Mouse (Mus musculus): ENCODE measurements at regions not wholly inside any gene's neighbourhood (a gene's known extent, or its start where the extent isn't known, plus 50 kb on each side); places are given as distances from the start of the nearest gene placed in this dataset.

DNA sequence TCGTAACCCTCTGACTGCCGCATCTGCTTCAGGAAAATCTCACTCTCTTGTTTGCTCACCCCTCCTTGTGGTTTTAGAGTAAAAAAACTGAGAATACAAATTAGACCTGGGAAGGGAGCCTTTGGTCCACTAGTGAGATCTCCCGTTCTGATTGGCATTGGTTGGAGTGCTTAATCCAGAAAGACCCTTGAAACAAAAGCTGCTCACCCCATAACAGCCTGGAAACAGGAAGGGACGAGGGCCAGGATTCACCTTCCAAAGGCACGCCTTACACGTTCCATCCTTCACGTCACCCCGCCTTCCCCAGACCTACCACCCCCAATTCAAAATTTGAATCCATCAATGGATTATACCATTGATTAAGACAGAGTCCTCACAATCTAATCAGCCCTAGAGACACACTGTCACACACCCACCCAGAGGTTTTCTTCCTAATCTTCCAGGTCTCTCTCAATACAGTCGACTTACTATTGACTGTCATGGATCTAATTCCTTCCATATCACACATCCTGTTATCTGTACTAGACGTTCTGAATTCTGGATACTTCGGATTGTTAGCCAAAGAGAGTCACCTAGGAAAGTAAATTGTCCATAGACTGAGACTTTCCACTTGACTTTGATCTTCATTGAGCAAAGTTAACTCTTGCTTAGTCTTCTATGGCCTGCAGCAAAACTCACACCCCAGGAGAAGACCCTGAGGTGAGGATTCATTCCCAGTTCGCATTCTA lies 94.1 kb upstream of the Cpm start:
- TF ChIP-seq CTCF (IDR thresholded peaks at IDR 0.05; ENCODE audit: borderline replicate concordance, insufficient read depth, low read length) (no peak), POLR2A (IDR thresholded peaks at IDR 0.05; ENCODE audit: low read depth, low read length) (no peak)
- Histone ChIP-seq H3K4me3 (ENCODE audit: insufficient read depth, low read length) (no peak overlapping the region), H3K27ac (ENCODE audit: insufficient read depth, low read length) (no peak overlapping the region), H3K4me1 (ENCODE audit: control insufficient read depth, insufficient read depth, low read length) (no peaks in the 10 kb centered on the region)

DNA sequence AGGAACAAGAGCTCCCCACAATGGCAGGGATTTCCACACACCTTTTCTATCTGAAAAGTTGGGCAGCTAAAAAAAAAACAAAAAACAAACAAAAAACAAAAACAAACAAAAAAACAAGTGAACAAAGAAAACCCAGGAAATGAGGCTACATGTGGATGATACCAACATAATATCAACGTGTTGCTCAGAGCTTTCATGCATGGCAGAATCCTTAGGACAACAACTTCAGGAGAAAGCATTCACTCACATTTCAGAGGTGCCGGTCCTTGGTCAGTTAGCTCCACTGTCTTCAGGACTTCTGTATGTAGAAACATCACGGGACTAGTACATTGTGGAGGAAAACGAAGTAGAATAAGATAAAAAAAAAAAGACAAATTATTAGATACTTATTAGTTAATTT lies 94.8 kb upstream of the Cpm start:
- H3K4me1 ChIP-seq (ENCODE audit: control insufficient read depth, insufficient read depth, low read length), result no peaks in the 10 kb centered on the region
- TF ChIP-seq CTCF (IDR thresholded peaks at IDR 0.05; ENCODE audit: borderline replicate concordance, insufficient read depth, low read length) (no peak), POLR2A (IDR thresholded peaks at IDR 0.05; ENCODE audit: low read depth, low read length) (no peak)
- H3K27ac ChIP-seq (ENCODE audit: insufficient read depth, low read length), result no peak overlapping the region
- no peak overlapping the region for H3K4me3 ChIP-seq (ENCODE audit: insufficient read depth, low read length)

GRCm38 (mm10) chr10:117533541-117534386 lies 95.5 kb upstream of the Cpm start:
- Histone ChIP-seq H3K4me1 (ENCODE audit: control insufficient read depth, insufficient read depth, low read length) (no peaks in the 10 kb centered on the region), H3K27ac (ENCODE audit: insufficient read depth, low read length) (no peak overlapping the region), H3K4me3 (ENCODE audit: insufficient read depth, low read length) (no peak overlapping the region)
- no peak for TF ChIP-seq POLR2A (IDR thresholded peaks at IDR 0.05; ENCODE audit: low read depth, low read length)
- no peak for TF ChIP-seq CTCF (IDR thresholded peaks at IDR 0.05; ENCODE audit: borderline replicate concordance, insufficient read depth, low read length)

- Histone ChIP-seq H3K4me1 (ENCODE audit: control insufficient read depth, insufficient read depth, low read length) (no peaks in the 10 kb centered on the region), H3K4me3 (ENCODE audit: insufficient read depth, low read length) (no peak overlapping the region), H3K27ac (ENCODE audit: insufficient read depth, low read length) (no peak overlapping the region)
- TF ChIP-seq POLR2A (IDR thresholded peaks at IDR 0.05; ENCODE audit: low read depth, low read length), result no peak
- TF ChIP-seq CTCF (IDR thresholded peaks at IDR 0.05; ENCODE audit: borderline replicate concordance, insufficient read depth, low read length), result no peak
These were observed 96.4 kb upstream of the Cpm start for GRCm38 (mm10) chr10:117532750-117533540.

GRCm38 (mm10) chr10:117531798-117532747 lies 97.2 kb upstream of the Cpm start:
- no peak overlapping the region for H3K27ac ChIP-seq (ENCODE audit: insufficient read depth, low read length)
- H3K4me1 ChIP-seq (ENCODE audit: control insufficient read depth, insufficient read depth, low read length), result no peaks in the 10 kb centered on the region
- TF ChIP-seq POLR2A (IDR thresholded peaks at IDR 0.05; ENCODE audit: low read depth, low read length), result no peak
- H3K4me3 ChIP-seq (ENCODE audit: insufficient read depth, low read length), result no peak overlapping the region

GRCm38 (mm10) chr10:117530859-117531602 lies 98.3 kb upstream of the Cpm start:
- Histone ChIP-seq H3K4me1 (ENCODE audit: control insufficient read depth, insufficient read depth, low read length) (no peaks in the 10 kb centered on the region), H3K4me3 (ENCODE audit: insufficient read depth, low read length) (no peak overlapping the region), H3K27ac (ENCODE audit: insufficient read depth, low read length) (no peak overlapping the region)
- TF ChIP-seq POLR2A (IDR thresholded peaks at IDR 0.05; ENCODE audit: low read depth, low read length), result no peak
- no peak for TF ChIP-seq CTCF (IDR thresholded peaks at IDR 0.05; ENCODE audit: borderline replicate concordance, insufficient read depth, low read length)

- Histone ChIP-seq H3K27ac (ENCODE audit: insufficient read depth, low read length) (no peak overlapping the region), H3K4me1 (ENCODE audit: control insufficient read depth, insufficient read depth, low read length) (no peaks in the 10 kb centered on the region), H3K4me3 (ENCODE audit: insufficient read depth, low read length) (no peak overlapping the region)
- no peak for TF ChIP-seq CTCF (IDR thresholded peaks at IDR 0.05; ENCODE audit: borderline replicate concordance, insufficient read depth, low read length)
- TF ChIP-seq POLR2A (IDR thresholded peaks at IDR 0.05; ENCODE audit: low read depth, low read length), result no peak
These were observed 99.1 kb upstream of the Cpm start for GRCm38 (mm10) chr10:117530007-117530858.
